Mouse (Mus musculus) cerebellum, postnatal 36 days (tissue): Measurements from ENCODE around the gene AC124108.1.
A peak's percentile ranks its signal among the peaks of the same experiment; 100 is the strongest.

Source experiments
- DNase-seq, 2 experiments: peaks; one replicate each; pipeline ENCODE4 v3.0.0; 2021 to 2022; ENCODE audit warnings: mixed read lengths in 2 of 2

AC124108.1 gene

GRCm38 (mm10) chr1:132165859-132166258, 25.4 kb upstream of the AC124108.1 start:
- no peak for DNase-seq

- peak; percentile 21 to 32 for DNase-seq
Measured at GRCm38 (mm10) chr1:132168115-132168767, 23.0 kb upstream of the AC124108.1 start.

DNA sequence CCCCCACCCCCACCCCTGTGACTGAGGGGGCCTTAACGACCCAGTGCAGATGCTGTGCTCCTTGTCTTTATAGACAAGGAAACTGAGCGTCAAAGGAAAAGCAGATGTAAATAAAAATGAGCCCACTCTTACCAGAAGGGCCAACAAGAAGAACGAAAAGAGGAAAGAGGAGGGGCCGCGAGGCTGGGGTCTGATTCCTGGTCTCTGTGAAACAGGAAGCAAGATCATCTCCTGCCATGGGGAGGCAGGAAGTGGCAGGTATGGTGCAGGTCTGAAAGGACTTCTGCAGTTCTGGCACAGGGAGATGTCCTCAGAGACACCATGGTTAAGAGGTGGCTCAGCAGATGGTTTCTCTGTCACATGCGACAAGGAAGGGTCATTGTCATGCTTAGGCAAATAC, 20.6 kb upstream of the AC124108.1 start:
- DNase-seq: no peak

DNA sequence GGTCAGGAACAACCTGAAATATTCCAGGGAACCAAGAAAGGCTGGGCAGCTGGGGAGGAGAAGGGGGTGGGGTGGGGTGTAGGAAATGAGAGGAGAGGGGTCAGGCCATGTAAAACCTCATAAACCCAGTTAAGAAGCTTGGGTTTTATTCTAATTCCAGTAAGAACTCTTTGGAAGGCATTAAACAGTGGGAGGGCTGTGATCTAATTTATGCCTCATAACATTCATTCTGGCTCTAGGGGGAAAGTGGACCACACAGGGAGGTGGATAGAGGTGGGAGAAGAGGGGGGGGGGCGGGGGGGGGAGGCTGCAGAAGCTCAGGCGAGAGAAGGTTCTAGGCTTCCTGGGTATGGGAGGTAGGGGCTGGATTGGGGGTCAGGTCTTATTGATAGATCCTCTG, 19.6 kb upstream of the AC124108.1 start:
- no peak for DNase-seq

GRCm38 (mm10) chr1:132186303-132186702, 5.0 kb upstream of the AC124108.1 start:
- no peak for DNase-seq

GRCm38 (mm10) chr1:132188442-132189066, 2.7 kb upstream of the AC124108.1 start:
- DNase-seq: peak in 1 of 2 experiments; percentile 1

DNA sequence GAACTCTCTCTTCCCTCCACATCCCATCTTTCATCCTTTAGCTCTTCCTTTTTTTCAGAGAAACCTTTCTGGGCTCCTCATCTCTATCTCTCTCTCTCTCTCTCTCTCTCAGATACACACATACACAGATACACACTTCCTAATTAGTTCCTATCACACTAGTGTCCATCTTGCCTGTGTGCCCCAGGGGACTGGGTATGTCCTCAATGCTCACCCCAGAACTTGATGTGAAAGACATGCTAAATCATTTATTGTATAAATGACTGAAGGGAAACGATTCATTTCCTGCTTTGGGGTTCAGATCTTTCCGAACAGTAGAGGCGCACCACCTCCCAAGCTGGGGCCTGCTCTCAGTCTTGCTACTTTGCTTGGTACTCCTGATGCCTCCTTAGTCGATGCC, 2.0 kb upstream of the AC124108.1 start:
- DNase-seq: no peak

GRCm38 (mm10) chr1:132190040-132190513, 1.2 kb upstream of the AC124108.1 start:
- peak; percentile 43 to 52 for DNase-seq

DNA sequence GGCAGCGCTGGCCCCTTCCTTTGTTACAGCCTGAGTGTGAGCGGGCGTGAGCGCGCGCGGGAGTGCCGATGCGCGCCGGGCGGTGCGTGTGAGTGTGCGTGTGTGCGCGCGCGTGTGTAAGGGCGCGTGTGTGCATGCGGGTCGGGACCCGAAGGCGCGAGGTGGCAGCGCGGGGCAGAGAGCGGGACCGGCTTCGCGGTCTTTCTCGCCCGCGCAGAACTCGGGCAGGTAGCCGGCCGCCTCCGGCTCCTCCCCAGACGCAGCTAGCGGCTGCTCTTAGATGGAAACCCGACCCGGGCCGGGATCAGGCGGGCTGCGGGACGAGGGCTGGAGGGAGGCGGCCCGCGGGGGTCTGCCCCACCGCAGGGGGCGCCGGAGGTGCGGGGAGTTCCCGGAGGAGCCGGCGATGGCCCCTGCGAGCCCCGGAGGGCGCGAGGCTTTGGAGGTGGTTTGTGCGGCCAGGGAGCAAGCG, 600 bp upstream of the AC124108.1 start:
- DNase-seq: peak; percentile 28 to 41

- DNase-seq: peak in 1 of 2 experiments; percentile 21
Measured at GRCm38 (mm10) chr1:132191786-132192680, 776 bp downstream of the AC124108.1 start.

DNA sequence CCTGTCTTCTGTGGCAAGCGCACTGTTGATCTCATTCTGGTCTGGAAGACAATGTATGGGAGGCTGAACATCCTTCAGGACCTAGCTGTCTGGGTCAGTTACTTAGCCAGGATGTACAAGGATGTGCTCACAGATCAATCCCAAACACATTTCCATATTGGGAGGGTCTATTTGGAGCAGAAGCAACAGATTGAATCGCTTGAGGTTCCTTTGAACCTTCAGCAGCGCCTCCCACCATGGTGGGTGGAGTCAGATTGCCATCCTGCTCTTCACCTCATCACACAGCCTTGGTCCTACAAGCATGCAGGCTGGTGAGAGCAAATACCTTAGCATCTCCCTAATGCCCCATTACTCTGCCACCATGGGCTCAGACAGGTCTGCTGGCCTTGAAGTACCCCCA, 2.5 kb downstream of the AC124108.1 start:
- DNase-seq: no peak

GRCm38 (mm10) chr1:132194624-132195023, 3.4 kb downstream of the AC124108.1 start:
- DNase-seq: no peak

GRCm38 (mm10) chr1:132195100-132195499, 3.8 kb downstream of the AC124108.1 start:
- no peak for DNase-seq

- DNase-seq: no peak
Measured at GRCm38 (mm10) chr1:132195681-132196080, 4.4 kb downstream of the AC124108.1 start.

DNA sequence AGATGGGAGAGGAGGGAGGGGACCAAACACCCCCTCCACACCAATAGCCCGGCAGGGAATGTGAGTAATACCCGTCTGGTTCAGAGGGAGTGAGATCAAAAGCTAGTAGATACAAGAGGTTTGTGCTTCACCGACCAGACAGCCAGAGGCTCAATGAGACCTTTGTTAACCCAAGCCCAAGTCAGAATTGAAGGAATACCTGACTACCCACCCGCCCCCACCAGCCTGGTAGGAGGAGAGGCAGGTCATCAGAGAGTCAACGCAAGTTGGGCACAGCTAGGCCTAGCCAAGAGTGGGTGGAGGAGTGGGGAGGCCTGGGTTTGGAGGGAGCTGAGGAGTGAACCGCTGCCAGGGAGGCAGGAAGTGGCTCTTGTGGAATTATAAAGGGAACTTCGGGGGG, 5.1 kb downstream of the AC124108.1 start:
- no peak for DNase-seq

DNA sequence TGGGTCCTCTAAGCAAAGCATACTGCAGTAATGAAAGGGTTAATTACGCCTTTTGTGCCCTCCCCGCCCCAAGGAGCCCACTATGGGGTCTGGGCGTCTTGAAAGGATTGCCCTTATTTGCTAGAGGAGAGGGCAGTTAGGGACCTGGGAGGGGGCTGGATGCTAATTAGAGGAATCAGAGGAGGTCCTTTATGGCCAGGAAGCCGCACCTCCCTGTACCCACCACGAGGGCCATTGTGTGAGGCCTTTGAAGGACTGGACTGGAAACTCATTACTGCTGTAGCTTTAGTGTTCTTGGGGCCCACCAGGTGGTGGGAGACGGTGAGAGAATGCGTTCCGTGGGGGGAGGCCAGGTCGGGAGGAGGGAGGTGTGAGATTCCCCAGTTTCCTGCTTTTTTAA, 6.4 kb downstream of the AC124108.1 start:
- no peak for DNase-seq

- DNase-seq: no peak
Measured at GRCm38 (mm10) chr1:132198401-132199071, 7.3 kb downstream of the AC124108.1 start.

- no peak for DNase-seq
Measured at GRCm38 (mm10) chr1:132199244-132199643, 8.0 kb downstream of the AC124108.1 start.

DNA sequence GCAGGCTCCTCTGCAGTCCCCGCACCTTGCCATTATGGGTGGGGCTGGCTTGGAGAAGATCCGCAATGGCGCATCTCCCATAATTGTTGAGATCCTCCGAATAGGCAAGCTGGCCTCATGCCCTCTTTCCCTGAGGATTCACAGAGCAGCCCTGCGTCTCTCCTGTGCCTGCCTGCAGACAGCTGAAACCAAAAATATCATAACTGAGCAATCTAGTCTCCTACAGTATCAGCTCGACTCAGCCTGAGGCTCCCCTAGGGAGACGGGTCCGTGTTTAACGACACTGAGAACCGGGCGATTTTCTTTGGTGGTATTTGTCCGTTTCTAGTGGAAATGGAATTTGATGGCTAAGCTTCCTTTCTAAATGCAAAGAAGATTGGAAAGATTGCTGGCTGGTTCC, 8.7 kb downstream of the AC124108.1 start:
- DNase-seq: peak; percentile 58 to 72

DNA sequence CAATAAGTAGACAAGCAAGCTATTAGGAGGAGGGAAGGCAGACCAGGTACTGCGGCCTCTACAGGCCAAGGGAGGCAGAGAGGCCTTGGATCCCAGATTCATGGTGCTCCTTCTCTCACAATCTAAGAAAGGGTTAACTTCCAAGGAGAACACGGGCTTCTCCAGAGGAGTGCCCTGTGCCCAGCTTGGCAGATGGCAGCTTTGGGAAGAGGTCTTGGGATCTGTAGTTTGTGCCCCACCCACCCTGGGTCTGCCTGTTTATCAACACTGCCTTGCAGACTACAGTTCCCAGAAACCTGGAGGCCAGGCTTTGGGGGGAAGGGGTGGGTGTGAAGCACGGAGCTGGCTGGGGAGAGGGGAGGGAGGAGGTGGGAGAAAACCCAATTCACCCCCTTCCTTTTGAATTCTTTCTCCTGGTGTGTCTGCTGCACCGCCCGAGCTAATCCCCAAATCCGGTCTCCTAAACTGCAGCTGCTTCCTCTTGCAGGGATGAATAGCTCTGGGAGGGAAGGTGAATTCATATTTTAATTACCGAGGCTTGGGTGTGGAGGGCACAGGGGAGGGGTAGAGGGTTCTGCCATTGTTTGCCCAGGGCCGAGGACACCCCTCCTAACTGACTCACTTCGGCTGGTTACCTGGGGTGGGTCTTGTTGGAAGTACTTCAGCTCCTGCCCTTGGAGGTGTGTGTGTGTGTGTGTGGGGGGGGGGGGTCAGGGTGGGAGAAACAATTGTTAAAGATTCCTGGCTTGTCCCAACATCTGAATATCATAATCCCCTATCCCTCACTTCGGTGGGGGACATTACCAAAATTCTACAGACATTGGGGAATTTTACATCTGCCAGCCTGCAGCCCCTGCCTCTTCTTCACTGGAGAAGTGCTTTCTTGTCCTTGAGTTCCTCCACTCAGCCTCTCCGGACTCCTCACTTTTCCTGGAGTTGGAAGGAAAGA, 9.6 kb downstream of the AC124108.1 start:
- DNase-seq: peak; percentile 80 to 84

- peak in 1 of 2 experiments; percentile 29 for DNase-seq
Measured at GRCm38 (mm10) chr1:132201511-132201860, 10.2 kb downstream of the AC124108.1 start.

GRCm38 (mm10) chr1:132201936-132202335, 10.7 kb downstream of the AC124108.1 start:
- no peak for DNase-seq
